Mouse (Mus musculus): ENCODE measurements at regions not wholly inside any gene's neighbourhood (a gene's known extent, or its start where the extent isn't known, plus 50 kb on each side); places are given as distances from the start of the nearest gene placed in this dataset.
A peak's percentile ranks its signal among the peaks of the same experiment; 100 is the strongest.

DNA sequence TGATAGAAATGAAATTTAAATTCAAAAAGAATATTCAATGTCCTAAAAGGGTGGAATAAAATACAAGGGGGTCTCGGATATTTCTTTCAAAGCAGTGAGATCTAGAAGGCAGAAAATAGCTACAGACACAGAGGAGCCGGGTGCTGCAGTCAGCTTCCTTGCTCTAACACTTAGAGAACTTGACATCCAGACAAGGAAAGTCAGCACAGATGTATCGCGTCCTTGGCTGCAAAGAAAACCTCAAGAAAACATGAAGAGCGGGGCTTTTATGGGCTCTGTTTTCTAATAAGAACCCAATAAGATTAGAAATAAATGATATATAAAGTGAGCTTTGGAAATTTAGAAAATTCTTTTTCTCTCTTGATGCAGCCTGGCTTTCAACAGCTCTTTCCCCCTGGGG lies 53.1 kb upstream of the Glis3 start:
- WGBS: 91% methylated on average over 5 of the region's 5 CpGs
- H3K27me3 ChIP-seq (ENCODE audit: control insufficient read depth, insufficient read depth, low read length): no peaks in the 10 kb centered on the region
- H3K4me3 ChIP-seq (ENCODE audit: control insufficient read depth, insufficient read depth, low read length): no peak overlapping the region
- no peak for TF ChIP-seq POLR2A (IDR thresholded peaks at IDR 0.05; ENCODE audit: control insufficient read depth, extremely low read depth, insufficient read depth, low read length, poor library complexity)
- no peak for TF ChIP-seq CTCF (IDR thresholded peaks at IDR 0.05; ENCODE audit: borderline replicate concordance, control insufficient read depth, extremely low read depth, insufficient read depth, low read length, poor library complexity)
- no peak for DNase-seq
- no peaks in the 10 kb centered on the region for H3K36me3 ChIP-seq (ENCODE audit: control insufficient read depth, insufficient read depth, low read length)
- H3K4me1 ChIP-seq (replicated peaks; ENCODE audit: control insufficient read depth, insufficient read depth, low read length): no peaks in the 10 kb centered on the region
- no peak overlapping the region for H3K27ac ChIP-seq (ENCODE audit: control insufficient read depth, insufficient read depth, low read length)

DNA sequence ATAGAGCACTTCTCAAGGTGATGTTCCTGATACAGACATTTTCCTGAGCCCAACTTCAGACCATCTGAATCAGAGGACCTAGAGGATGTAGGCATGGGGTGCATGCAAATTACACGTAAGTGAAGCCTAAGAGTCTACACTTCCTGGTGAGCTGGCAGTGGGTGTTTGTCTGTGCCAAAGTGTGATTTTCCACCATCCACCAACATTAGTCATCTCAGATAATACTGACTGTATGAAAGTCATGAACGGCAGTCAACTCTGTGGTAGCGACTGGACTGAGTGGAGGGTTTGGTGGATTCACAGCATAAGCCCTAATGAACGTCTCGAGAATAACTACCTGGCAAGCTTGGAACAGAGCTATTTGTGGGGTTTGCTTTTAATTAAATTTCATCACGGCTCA lies 53.9 kb upstream of the Glis3 start:
- no peaks in the 10 kb centered on the region for H3K27me3 ChIP-seq (ENCODE audit: control insufficient read depth, insufficient read depth, low read length)
- no peak for DNase-seq
- no peak for TF ChIP-seq POLR2A (IDR thresholded peaks at IDR 0.05; ENCODE audit: control insufficient read depth, extremely low read depth, insufficient read depth, low read length, poor library complexity)
- TF ChIP-seq CTCF (IDR thresholded peaks at IDR 0.05; ENCODE audit: borderline replicate concordance, control insufficient read depth, extremely low read depth, insufficient read depth, low read length, poor library complexity): no peak
- no peaks in the 10 kb centered on the region for H3K36me3 ChIP-seq (ENCODE audit: control insufficient read depth, insufficient read depth, low read length)
- H3K4me1 ChIP-seq (replicated peaks; ENCODE audit: control insufficient read depth, insufficient read depth, low read length): no peaks in the 10 kb centered on the region
- WGBS: 93% methylated on average over 6 of the region's 6 CpGs
- H3K27ac ChIP-seq (ENCODE audit: control insufficient read depth, insufficient read depth, low read length): no peak overlapping the region
- no peak overlapping the region for H3K4me3 ChIP-seq (ENCODE audit: control insufficient read depth, insufficient read depth, low read length)

DNA sequence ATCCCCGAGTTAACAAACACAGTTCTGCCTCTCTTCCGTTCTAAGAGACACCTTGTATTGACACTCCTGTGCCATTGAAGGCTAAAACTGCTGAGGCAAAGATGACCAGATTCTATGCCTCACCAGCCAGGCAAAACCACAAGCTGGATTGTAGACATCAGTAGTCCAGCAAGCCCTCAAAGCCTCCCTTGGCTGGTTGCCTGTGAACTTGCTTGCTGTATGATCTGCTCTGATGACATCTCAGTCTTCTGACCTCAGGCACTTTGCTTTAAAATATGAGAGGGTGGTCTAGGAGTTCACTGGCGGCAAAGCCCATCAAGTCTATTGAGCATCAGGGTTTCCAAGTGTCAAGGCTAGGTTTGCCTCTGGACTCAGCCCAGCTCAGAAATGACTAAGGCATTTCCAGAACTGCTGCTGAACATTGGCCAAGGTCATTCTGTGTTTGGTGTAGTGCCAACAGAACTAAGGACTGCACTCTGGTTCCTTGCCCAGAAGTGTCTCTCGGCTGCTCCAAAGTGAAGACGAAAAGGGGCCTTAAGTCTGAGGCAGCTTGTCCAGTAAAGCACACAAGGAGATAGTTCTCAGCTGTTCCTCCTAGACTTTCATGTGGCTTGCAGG lies 63.4 kb upstream of the Glis3 start:
- DNase-seq: no peak
- no peak overlapping the region for H3K4me3 ChIP-seq (ENCODE audit: control insufficient read depth, insufficient read depth, low read length)
- no peak overlapping the region for H3K27ac ChIP-seq (ENCODE audit: control insufficient read depth, insufficient read depth, low read length)
- WGBS: 85% methylated on average over 5 of the region's 5 CpGs
- no peaks in the 10 kb centered on the region for H3K36me3 ChIP-seq (ENCODE audit: control insufficient read depth, insufficient read depth, low read length)
- TF ChIP-seq CTCF (IDR thresholded peaks at IDR 0.05; ENCODE audit: borderline replicate concordance, control insufficient read depth, extremely low read depth, insufficient read depth, low read length, poor library complexity) (no peak), POLR2A (IDR thresholded peaks at IDR 0.05; ENCODE audit: control insufficient read depth, extremely low read depth, insufficient read depth, low read length, poor library complexity) (no peak)
- H3K4me1 ChIP-seq (replicated peaks; ENCODE audit: control insufficient read depth, insufficient read depth, low read length): no peaks in the 10 kb centered on the region
- H3K27me3 ChIP-seq (ENCODE audit: control insufficient read depth, insufficient read depth, low read length): no peaks in the 10 kb centered on the region

DNA sequence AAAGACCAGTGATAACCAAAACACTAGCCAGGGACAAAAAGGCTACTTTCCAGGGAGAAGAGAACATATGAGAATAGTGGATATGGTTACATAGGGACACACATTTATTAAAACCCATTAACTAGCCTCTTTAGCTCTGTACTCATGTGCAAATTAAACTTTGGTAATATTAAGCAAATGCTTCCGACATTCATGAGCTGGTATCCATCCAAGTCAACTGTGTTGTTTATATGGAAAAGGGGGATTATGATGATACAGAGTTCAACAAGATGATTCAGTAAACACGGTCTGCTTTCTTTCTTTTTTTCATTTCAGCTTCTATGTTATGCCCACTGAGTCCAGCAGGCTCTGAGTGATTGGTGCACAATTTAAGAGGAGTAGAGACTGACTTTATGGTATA lies 65.2 kb upstream of the Glis3 start:
- Histone ChIP-seq H3K36me3 (ENCODE audit: control insufficient read depth, insufficient read depth, low read length) (no peaks in the 10 kb centered on the region), H3K27ac (ENCODE audit: control insufficient read depth, insufficient read depth, low read length) (no peak overlapping the region), H3K4me1 (replicated peaks; ENCODE audit: control insufficient read depth, insufficient read depth, low read length) (no peaks in the 10 kb centered on the region), H3K27me3 (ENCODE audit: control insufficient read depth, insufficient read depth, low read length) (no peaks in the 10 kb centered on the region), H3K4me3 (ENCODE audit: control insufficient read depth, insufficient read depth, low read length) (no peak overlapping the region)
- DNase-seq: no peak
- TF ChIP-seq POLR2A (IDR thresholded peaks at IDR 0.05; ENCODE audit: control insufficient read depth, extremely low read depth, insufficient read depth, low read length, poor library complexity): no peak
- no peak for TF ChIP-seq CTCF (IDR thresholded peaks at IDR 0.05; ENCODE audit: borderline replicate concordance, control insufficient read depth, extremely low read depth, insufficient read depth, low read length, poor library complexity)
- 95% methylated on average over 2 of the region's 2 CpGs for WGBS

DNA sequence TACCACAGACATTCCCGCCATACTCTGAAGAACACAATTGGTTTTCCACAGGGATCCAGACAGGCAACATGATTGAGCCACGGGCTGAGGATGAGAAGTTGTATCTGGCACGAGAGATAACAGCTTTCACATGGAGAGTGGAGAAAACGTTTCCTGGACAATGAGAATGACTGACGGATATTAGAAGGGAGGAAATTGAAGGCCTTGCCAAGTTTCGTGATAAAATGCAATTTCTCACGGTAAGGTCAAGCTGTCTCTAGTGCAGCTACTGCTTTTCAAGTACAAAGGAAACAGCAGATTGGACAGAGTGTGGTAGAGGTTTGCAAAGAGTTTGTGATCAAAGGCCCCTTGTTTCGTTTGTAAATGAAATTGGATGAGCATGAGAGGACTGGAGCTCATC lies 65.7 kb upstream of the Glis3 start:
- Histone ChIP-seq H3K36me3 (ENCODE audit: control insufficient read depth, insufficient read depth, low read length) (no peaks in the 10 kb centered on the region), H3K4me3 (ENCODE audit: control insufficient read depth, insufficient read depth, low read length) (no peak overlapping the region), H3K27me3 (ENCODE audit: control insufficient read depth, insufficient read depth, low read length) (no peaks in the 10 kb centered on the region), H3K27ac (ENCODE audit: control insufficient read depth, insufficient read depth, low read length) (no peak overlapping the region), H3K4me1 (replicated peaks; ENCODE audit: control insufficient read depth, insufficient read depth, low read length) (no peaks in the 10 kb centered on the region)
- 72% methylated on average over 8 of the region's 8 CpGs for WGBS
- TF ChIP-seq CTCF (IDR thresholded peaks at IDR 0.05; ENCODE audit: borderline replicate concordance, control insufficient read depth, extremely low read depth, insufficient read depth, low read length, poor library complexity) (no peak), POLR2A (IDR thresholded peaks at IDR 0.05; ENCODE audit: control insufficient read depth, extremely low read depth, insufficient read depth, low read length, poor library complexity) (no peak)
- DNase-seq: no peak

DNA sequence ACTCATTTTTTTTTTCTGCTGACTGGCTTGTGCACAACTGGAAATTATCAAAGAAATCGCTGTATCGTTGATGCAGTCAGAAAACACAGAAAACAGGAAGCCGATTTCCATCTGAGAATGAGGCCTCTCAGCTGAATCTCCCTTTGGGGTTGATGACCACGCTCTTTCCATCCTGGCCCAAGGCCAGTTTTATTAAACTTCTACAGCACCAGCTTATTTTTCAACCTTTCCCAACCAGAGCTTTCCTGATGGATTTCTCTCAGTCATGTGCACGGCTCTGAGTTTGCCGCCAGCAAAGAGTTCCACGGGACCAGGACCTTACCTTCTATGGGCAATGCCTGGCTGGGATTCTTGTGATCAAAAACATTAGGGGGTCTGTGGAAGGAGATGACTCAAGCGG lies 71.2 kb upstream of the Glis3 start:
- Histone ChIP-seq H3K4me1 (replicated peaks; ENCODE audit: control insufficient read depth, insufficient read depth, low read length) (no peaks in the 10 kb centered on the region), H3K27me3 (ENCODE audit: control insufficient read depth, insufficient read depth, low read length) (no peaks in the 10 kb centered on the region), H3K36me3 (ENCODE audit: control insufficient read depth, insufficient read depth, low read length) (no peaks in the 10 kb centered on the region), H3K27ac (ENCODE audit: control insufficient read depth, insufficient read depth, low read length) (no peak overlapping the region), H3K4me3 (ENCODE audit: control insufficient read depth, insufficient read depth, low read length) (no peak overlapping the region)
- no peak for DNase-seq
- WGBS: 69% methylated on average over 8 of the region's 8 CpGs
- no peak for TF ChIP-seq POLR2A (IDR thresholded peaks at IDR 0.05; ENCODE audit: control insufficient read depth, extremely low read depth, insufficient read depth, low read length, poor library complexity)

DNA sequence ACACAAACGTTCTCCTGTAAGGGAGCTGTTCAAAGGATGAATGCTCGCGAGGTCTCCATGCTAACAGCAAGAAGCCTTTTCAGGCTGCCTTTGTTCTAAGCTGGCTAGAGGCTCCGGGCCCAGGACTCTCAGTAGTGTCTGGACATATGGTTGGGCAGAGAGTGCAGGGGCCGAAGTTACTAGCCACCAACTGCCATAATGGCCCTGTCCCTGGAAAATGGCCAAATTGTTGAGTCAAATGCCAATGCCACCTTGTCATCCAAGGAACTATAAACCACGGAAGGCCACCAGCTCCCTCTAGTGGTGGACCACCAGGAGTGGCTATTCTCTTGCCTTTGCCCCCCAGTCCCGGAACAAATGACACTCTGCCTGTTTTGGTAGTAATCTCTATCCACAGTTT lies 76.0 kb upstream of the Slc1a1 start:
- peak; percentile 51 for DNase-seq
- Histone ChIP-seq H3K27ac (ENCODE audit: control insufficient read depth, insufficient read depth, low read length) (no peak overlapping the region), H3K36me3 (ENCODE audit: control insufficient read depth, insufficient read depth, low read length) (no peaks in the 10 kb centered on the region), H3K4me1 (replicated peaks; ENCODE audit: control insufficient read depth, insufficient read depth, low read length) (no peaks in the 10 kb centered on the region), H3K27me3 (ENCODE audit: control insufficient read depth, insufficient read depth, low read length) (no peaks in the 10 kb centered on the region), H3K4me3 (ENCODE audit: control insufficient read depth, insufficient read depth, low read length) (no peak overlapping the region)
- TF ChIP-seq POLR2A (IDR thresholded peaks at IDR 0.05; ENCODE audit: control insufficient read depth, extremely low read depth, insufficient read depth, low read length, poor library complexity) (no peak), CTCF (IDR thresholded peaks at IDR 0.05; ENCODE audit: borderline replicate concordance, control insufficient read depth, extremely low read depth, insufficient read depth, low read length, poor library complexity) (peak; percentile 51; the same call in 1 of the 2 replicates)
- 53% methylated on average over 7 of the region's 7 CpGs for WGBS

All from thymus, adult 2 months (tissue).